Mouse (Mus musculus): ENCODE results near the gene Apoc3.

The Apoc3 gene

DNA sequence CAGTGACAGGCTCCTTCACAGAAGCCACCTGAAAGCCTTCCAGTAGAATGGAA is at the start of gene Apoc3:
Apoc3 (minus strand) TSS at position 41 of the 53 bp plus-strand sequence.
- no peak for DNase-seq (ENCODE audit: low read depth, low spot score)

DNA sequence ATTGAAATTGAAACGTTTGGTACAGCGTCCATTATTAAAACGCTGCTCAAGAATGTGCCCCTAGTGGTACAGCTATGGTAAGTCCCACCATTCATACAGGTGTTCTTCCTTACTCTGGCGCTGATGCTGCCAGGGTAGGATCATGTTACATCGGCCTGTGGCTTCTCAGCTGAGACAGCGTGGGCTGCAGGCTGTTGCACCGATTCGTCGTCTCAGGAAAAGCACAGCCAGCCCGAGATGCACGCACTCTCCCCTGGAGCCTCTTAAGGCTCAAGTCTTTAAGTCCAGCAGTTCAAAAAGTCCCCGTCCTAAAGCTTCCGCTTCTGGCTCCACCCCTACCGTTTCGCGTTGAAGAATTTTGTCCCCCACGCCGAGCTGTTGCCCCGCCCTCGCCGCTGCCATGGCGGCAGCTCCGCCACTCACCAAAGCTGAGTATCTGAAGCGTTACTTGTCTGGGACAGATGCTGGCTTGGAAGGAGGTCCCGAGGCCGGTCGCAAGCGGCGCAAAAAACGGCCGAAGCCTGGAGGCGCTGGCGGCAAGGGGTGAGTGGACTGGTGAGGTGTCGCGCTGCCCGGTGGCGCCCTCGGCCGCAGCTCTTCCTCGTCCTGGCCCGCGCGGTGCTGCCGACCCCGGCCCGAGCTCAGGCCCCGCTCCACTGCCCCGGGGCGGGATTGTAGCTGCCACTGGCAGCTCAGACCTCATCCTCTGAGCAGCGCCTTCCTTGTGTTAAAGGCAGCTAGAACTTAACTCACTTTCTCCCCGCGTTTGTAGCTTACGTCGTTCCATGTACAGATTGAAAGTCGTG is 47.4 kb upstream of the Apoc3 start, which contains the start of gene Bud13:
Bud13 (plus strand) TSS at position 378 of the 806 bp plus-strand sequence.
- DNase-seq (ENCODE audit: low read depth, low spot score) = peak; percentile 81

DNA sequence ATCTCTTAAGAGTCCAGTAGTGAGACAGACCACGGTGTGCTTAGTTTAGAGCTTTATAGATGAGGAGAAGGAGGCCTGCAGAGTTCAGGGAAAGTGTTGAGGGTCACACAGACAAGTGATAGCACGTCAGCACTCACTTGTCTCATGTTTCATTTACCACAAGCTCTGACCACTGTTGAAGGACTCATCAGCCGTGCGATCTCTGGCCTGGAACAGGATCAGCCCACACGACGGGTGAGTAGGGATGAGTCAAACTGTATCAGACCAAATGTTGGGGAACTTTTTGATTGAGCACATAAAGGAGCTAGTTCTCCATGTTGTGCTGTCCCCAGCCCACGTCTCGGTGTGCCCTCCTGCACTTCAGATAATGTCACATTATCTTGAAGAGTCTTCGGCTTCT is 39.1 kb upstream of the Apoc3 start:
- no peak for DNase-seq (ENCODE audit: low read depth, low spot score)

DNA sequence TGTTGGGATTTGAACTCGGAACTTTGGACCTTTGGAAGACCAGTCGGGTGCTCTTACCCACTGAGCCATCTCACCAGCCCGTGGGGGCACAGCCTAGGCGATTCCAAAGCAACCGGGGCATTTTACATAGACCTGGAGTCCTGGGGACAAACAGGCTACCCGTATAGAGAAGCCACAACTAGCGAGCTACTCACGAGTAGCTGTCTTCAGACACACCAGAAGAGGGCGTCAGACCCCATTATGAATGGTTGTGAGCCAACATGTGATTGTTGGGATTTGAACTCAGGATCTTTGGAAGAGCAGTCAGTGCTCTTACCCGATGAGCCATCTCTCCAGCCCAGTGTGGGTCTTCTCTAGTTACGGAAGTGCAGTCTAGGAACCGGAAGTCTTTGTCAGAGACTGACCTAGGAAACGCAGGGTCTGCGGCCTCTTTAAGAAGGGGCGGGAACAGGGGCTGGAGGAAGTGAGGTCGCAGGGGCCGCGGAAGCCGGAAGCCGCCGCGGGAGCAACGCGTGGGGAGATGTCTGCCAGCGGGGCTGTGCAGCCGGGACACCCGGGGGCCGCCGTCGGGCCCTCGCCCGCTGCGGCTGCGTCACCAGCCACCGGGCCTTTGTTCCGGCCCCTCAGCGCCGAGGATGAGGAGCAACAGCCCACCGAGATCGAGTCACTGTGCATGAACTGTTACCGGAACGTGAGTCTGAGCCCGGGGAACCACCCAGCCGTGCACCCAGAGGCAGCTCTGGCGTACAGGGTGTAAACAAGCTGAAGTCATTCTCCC is 37.4 kb upstream of the Apoc3 start, which contains the start of gene Zpr1:
Zpr1 (plus strand) TSS at position 388 of the 778 bp plus-strand sequence.
- peak; percentile 91 for DNase-seq (ENCODE audit: low read depth, low spot score)

DNA sequence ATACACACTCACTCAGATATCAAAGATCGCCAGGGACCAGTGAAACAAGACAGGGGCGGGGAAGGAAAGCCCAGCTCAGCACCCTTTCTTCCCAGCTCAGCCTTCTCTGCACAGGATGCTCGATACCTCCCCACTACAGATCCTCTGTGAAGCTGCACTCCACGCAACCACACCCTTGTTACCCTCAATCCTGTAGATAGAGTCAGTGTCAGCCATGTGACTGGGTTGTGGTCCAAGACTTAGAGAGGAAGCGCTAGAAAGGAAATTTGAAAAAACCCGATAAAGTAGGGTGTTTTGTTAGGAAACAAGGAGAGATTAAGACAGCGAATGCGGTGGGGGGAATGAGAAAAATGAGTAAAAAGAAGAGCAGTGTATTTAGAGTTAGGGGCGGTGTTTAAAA is 36.6 kb upstream of the Apoc3 start:
- no peak for DNase-seq (ENCODE audit: low read depth, low spot score)

DNA sequence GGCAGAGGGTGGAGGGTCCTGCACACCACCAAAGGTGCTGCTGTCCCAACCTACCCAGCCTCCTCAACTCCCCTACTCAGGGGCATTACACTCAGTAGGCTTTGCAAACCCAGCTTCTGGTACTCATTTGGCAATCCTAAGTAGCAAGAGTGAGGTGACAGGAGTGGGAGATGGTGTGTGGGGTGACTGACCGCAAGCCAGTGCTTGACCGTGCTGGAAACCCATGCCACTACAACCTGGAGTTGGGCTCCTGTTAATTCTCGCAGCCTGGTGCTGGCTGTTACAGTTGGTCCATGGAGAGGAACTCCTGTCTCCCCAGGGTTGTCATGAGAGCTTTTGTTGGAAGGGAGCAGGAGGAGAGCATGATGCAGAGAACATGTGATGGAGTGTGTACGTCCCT is 35.3 kb upstream of the Apoc3 start:
- DNase-seq (ENCODE audit: low read depth, low spot score) = no peak

DNA sequence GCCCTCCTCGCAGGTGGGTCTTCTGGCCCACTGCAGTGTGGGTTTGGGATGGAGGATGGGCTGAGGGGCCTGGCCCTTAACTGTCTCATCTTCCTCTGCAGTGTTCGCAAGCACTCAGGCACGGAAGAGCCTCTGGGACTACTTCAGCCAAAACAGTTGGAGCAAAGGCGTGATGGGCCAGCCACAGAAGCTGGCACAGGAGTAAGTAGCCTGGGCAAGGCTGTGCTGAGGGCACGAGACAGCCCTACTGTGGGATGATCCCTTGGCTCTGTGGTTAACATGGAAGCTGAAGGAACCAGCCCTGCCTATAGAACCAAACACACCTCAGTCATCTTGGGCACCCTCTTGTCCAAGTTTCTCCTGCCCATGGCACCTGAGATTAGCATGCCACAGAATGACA is 33.7 kb upstream of the Apoc3 start:
- no peak for DNase-seq (ENCODE audit: low read depth, low spot score)

DNA sequence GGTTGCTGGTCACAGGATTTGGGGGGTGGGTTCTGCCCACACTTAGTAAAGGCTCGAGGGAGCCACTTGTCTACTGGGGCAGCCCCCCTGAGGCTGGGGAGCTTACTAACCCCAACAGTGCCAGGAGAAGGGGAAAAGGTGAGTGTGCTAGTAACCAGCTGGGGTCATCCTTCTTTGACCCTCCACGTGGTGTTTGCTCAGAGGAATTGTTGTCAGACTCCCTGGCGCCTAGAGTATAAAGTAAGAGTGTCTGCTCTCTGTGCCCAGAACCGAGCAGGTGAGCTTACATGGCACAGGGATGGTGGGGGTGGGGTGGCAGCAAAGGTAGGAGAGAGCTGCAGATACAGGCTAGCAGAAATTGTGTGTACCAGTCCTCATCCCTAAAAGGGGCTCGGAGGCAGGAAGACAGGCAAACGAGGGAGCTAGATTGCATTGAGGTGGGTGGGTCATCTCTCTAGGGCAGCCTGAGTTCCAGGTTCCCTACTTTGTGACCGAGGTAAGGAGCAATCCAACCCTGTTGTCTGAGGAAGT is 33.0 kb upstream of the Apoc3 start, which contains the start of gene Apoa5:
Apoa5 (plus strand) TSS at position 291 of the 531 bp plus-strand sequence.
- DNase-seq (ENCODE audit: low read depth, low spot score) = no peak

DNA sequence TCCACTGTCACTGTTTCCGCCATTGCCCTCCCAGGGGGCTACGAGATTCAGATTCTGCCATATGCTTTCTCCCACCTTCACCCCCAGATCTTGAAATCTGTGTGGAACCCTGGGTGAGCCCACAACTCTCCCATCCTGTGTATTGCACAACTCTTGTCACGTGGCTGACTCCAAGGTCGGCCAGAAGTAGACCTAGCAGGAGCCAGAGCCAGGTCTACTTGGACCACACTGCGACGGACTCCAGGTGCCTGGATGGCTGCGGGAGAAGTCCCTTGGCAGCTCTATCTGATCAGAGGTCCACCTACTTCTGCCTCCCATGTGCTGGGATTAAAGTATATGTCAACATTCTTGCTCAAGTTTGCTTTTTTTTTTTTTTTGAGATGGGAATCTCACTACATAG is 25.7 kb upstream of the Apoc3 start:
- DNase-seq (ENCODE audit: low read depth, low spot score) = no peak

DNA sequence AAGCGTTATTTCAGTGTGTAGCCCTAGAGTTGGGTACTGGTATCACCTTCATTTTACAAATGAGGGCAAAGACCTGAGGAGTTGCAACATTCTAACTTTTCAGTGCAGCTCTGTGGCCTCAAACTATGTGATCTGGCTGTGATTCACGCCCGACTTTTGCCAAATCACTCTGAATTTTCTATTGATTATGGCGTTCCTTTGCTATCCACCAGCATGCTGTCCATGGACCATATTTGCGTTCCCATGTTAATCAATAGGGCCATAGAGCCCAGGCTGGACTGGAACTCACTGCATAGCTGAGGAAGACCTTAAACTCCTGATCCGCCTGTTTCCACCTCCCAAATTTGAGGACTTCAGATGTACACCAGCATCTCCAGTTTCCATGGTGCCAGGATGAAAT is 23.7 kb upstream of the Apoc3 start:
- DNase-seq (ENCODE audit: low read depth, low spot score) = no peak

DNA sequence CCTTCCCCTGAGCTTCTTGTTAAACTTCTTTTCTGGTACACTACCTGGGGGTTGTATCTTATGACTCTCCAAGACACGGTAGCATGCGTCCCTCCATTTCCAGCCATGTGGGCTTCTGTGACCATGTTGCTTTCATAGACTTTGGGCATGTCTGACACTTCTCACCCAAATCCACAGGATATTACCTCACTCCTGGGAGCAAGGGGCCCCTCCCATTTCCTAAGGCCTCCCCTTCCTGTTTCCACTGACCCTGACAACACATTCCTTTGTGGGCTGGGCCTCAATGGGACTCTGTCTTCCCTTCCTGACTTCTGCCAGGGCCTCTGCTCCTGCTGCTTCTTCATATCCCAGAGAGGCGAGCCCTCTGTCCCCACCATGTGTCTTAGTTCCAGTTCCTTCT is 22.1 kb upstream of the Apoc3 start:
- DNase-seq (ENCODE audit: low read depth, low spot score) = no peak

DNA sequence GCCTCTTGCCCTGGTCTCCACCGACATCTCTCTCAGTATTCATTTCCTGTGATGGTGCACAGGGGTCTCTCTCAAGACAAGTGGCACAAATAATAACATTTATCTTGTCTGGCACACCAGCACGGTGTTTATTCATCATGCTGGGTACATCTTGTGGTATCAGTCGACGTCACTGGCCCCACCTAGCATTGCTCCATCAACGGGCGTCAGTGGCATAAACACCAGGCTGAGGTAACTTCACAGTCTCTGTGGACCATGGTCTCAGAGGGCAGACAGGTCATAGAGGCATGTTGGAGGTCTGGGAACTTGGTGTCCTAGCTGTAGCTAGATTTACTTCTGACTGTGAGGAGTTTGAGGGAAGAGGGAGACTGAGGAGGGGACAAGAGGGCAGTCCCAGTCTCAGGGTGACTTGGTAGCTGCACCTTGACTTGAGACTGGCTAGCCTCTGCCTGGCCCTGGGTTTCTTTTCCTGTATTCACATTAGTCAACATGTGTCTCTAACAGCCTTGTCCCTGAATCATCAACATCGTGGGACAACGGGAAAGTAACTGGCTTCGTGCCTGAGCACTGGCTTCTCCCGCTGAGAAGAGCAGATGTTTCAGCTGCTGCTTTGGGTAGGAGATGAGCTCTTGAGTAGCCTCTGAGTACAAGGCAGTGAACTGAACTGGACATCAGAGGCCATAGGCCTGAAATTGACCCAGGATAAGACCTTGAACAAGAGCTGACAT is 21.4 kb upstream of the Apoc3 start:
- no peak for DNase-seq (ENCODE audit: low read depth, low spot score)

DNA sequence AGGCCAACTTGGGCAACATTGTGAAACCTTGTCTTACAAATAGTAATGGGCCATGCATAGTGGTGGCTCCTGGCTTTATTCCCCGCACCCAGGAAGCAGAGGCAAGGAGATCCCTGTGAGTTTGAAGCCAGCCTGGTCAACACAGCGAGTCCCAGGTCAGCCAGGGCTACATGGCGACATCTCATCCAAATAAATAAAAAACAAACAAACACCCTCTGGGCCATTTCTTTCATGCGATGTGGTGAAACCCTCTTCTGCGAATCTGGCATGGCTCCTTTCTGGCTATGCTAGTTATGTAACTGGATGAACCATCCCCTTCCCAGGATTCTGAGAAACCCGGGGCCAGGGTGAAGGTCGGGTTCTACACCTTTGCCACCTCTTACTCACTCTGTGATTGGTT is 20.7 kb upstream of the Apoc3 start:
- DNase-seq (ENCODE audit: low read depth, low spot score) = no peak

DNA sequence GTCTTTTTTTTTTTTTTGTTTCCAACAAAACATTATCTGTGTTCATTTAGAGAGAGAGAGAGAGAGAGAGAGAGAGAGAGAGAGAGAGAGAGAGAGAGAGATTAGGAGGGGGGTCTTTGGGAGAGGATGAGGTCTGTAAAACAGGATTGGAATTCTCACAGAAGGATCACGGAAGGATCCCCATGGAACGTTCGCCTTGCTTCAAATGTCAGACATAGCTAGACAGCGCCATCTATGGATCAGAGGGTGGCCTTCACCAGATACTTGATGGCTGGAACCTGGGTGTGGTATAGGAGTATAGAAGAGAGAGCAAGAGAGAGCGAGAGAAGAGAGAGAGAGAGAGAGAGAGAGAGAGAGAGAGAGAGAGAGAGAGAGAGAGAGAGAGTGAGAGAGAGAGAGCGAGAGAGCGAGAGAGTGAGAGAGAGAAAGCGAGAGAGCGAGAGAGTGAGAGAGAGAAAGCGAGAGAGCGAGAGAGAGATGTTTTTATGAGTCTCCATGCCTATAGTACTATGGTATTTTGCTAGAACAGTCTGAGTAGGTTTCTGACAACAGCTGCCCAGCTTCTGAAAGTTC is 11.4 kb upstream of the Apoc3 start:
- peak; percentile 34 for DNase-seq (ENCODE audit: low read depth, low spot score)

DNA sequence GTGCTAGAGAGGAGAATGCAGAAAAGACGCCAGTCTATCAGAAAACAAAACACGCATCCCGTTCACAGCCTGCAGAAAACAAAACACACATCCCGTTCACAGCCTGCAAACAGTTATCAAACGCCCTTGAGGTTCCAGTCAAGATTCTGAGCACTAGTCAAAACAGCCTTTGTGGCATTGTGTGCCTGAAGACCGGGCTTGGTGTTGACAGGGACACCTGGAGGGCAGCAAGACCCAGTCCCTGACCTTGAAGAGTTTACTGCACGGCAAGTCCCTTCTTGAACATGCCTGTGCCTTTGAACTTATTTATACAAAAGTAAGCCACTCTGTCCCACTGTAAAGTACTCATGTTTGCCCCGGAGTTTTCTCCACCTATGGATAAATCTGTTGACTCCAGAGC is 8.1 kb upstream of the Apoc3 start:
- DNase-seq (ENCODE audit: low read depth, low spot score) = no peak

DNA sequence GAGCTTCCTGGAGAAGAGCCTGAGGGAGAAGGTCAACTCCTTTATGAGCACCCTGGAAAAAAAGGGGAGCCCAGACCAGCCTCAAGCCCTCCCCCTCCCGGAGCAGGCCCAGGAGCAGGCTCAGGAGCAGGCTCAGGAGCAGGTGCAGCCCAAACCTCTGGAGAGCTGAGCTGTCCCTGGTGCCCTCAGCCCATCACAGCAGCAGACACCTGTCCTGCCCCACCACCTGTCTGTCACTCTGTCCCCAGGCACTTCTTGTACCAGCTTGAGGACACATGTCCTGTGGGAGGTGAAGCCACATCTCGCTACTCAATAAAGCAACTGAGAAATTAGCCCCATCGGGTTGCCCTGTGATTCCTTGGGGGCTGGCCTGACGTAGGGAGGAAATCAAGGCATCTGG is 7.7 kb upstream of the Apoc3 start:
- no peak for DNase-seq (ENCODE audit: low read depth, low spot score)

DNA sequence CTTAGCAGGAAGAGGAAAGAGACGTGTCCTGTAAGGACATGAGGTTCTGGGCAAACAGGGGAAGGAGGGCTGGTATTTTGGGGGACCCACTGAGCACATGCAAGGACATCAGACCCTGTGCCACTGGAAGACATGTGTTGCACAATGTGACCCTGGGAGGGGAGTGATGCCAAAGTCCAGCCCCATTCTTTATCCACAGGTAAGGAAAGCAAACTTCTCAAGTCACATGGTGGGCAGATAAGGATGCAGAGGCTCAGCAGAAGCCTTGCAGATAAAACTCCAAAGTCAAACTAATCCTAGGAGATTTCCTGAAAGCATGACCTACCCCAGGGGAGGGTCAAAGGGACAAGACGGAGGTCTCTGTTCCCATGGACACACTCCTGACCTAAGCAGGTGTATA is 6.4 kb upstream of the Apoc3 start:
- no peak for DNase-seq (ENCODE audit: low read depth, low spot score)

DNA sequence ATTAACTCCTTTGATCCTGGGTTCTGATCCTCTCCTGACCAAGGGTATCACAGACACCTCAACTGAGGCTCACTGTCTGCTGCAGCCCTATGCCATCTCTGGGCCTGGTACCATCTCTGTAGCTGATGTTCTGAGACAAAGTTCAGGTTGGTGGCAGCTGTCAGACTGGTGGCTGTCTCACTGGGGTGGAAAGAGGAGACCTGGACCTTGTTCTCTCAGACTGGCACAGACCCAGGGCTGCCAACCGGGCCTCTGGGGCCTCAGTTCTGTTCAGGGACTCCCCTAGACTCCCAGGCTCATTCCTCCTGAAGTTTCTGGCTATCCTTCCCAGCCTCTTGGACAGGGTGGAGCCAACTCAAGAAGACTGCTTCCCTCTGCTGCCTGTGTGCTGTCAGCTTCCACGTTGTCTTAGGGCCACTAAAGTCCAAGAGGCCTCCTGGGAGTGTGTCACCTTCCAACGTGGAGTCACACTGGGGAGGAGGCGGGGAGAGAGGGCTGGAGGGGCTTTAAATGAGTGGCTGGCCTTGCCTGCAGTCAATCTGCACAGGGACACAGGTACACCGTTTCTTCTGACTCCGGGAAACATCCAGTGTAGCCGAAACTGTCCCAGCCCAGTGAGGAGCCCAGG is 5.2 kb upstream of the Apoc3 start, which contains the start of gene Apoa4:
Apoa4 (plus strand) TSS at position 171 of the 628 bp plus-strand sequence.
- DNase-seq (ENCODE audit: low read depth, low spot score) = no peak

DNA sequence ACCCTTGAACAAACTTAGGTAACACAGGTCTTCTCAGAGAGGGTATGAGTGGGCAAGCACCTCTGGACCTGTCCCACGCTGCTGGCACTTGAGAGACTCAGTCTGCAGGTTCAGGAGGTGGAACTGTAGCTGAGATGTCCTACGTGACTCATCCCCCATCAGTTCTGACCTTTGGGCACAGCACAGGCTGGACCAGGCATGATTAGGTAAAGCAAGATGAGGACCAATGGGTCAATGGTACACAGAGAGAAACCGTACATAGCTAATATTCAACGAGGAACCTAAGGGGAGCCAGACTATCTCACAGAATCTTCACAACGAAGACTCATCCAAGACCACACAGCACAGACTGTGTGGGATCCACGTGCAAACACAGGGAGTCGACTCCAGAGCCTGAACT is 3.4 kb upstream of the Apoc3 start:
- no peak for DNase-seq (ENCODE audit: low read depth, low spot score)

DNA sequence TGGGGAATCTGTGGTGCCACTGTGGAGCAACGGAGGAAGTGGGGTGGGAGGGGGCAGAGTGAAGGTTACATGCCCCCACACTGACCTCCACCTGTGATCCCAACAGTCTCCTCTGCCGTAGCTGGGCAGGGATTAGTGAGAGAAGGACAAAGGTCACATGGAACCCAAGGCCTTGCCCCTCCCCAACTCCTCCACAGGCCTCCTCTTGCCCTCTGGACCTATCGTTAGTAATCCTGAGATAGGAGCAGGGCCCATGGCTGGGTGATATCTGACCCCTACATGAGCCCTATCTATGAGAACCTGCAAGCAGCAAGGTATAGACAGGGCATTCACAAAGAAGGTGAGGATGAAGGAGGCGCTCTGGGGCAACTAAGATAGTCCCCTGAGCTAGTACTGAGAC is 213 bp upstream of the Apoc3 start:
- no peak for DNase-seq (ENCODE audit: low read depth, low spot score)

DNA sequence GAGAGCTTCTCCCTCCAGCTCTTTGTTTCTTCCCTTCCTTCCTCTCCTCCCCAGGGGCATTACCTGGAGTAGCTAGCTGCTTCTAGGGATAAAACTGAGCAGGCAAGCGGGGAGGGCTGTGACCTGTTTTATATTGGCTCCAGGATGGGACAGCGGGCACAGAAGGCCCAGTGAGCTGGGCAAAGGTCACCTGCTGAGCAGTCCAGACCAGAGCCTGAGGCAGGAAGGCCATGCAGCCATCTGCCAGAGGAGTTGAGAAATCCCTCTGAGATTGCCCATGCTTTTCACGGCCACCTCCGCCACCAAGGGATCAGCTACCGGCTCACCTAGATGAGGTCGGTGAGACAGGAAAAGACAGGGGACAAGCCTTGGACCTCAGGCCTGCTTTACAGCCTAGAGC is 240 bp downstream of the Apoc3 start:
- no peak for DNase-seq (ENCODE audit: low read depth, low spot score)

Measured in skeletal muscle tissue, adult 2 months (tissue).